1 mouse cellular context compared by ENCODE assay signal in genomic region chr11:88953582-88953981, GRCm38 (mm10).
TF ChIP-seq lines count a peak whose summit lies in the region.

No protein-coding gene starts in this region.

TF ChIP-seq in CH12.LX, 34 proteins besides CTCF, POLR2A, EP300 and RAD21 (continued from another document):
- TF ChIP-seq MEF2A (IDR thresholded peaks at IDR 0.05; ENCODE audit: borderline replicate concordance, low read depth, low read length), result no peak
